17 mouse cellular contexts compared by ENCODE assay signal in the genomic region with DNA sequence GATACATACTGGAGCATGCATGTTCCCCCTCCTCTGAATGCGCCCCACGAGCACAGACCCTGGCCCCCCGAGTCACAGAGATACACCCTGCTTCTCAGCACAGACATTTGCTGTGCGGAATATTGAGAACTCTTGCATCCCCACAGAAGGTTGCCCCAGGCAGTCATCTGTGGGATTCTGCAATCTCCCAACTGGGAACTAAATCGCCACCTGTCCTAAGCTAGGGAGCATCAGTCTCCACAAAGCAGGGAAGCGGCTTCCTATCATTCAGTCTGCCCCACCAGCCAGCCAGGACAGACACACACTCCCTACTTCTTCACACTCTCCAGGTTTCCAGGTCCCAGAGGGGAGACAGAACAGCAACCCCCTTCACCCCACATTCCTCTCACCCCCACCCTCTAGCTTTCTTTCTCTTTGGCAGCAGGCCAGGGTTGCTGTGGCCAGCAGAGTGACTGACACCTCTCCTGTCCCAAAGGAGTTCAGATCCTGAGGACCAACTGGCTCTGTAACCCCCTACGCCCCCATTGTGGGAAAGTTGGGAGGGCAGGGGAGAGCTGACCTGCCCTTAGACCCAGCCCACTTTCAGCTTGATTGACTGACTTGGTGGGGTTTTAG. TPM values are rescaled to one million over a fixed set of nuclear protein-coding genes. Genes with fewer than 3 reads are reported as not detected.
DNase-seq lines count a peak whose midpoint lies in the region; ATAC-seq lines count a peak whose summit lies in the region.
"Had no signal": no experiment of that assay in that cellular context is flagged by ENCODE, and none has a peak within 500 bp of the region (broad histone marks: within the 10 kb centered on the region; RNA-seq: fewer than 3 reads in every experiment).

No protein-coding gene starts in this region.

- H3K4me2 ChIP-seq in hindbrain, embryonic 11.5 days (replicated peaks; ENCODE audit: low read depth, low read length), result no peak overlapping the region
- no peak overlapping the region for H3K4me2 ChIP-seq in midbrain, embryonic 15.5 days
- H3K4me2 ChIP-seq in forebrain, embryonic 14.5 days (ENCODE audit: low read length), result no peak overlapping the region
- H3K4me2 ChIP-seq: heart, embryonic 12.5 days; midbrain, embryonic 12.5 days had no signal

- H3K36me3 ChIP-seq in hindbrain, embryonic 10.5 days, result peaks cover 8% of the 10 kb centered on the region
- H3K36me3 ChIP-seq in hindbrain, embryonic 11.5 days (ENCODE audit: control insufficient read depth, insufficient read depth, low read length), result no peaks in the 10 kb centered on the region
- H3K36me3 ChIP-seq in midbrain, embryonic 10.5 days, result 0 out of 2 replicates have a peak, but pooled peaks cover 2% of the 10 kb centered on the region
- H3K36me3 ChIP-seq in midbrain, embryonic 15.5 days (replicated peaks), result no peaks in the 10 kb centered on the region
- H3K36me3 ChIP-seq in embryonic facial prominence, embryonic 10.5 days (replicated peaks), result peaks cover under 1% of the 10 kb centered on the region; the same call in 1 of the 2 replicates
- no peaks in the 10 kb centered on the region for H3K36me3 ChIP-seq in forebrain, embryonic 14.5 days (ENCODE audit: control insufficient read depth, insufficient read depth, low read length)
- H3K36me3 ChIP-seq: heart, embryonic 12.5 days; midbrain, embryonic 12.5 days had no signal

- H3K27me3 ChIP-seq in hindbrain, embryonic 10.5 days (ENCODE audit: insufficient read depth, poor library complexity, severe bottlenecking), result no peaks in the 10 kb centered on the region
- no peaks in the 10 kb centered on the region for H3K27me3 ChIP-seq in hindbrain, embryonic 11.5 days (ENCODE audit: control insufficient read depth, insufficient read depth, low read length)
- no peaks in the 10 kb centered on the region for H3K27me3 ChIP-seq in midbrain, embryonic 10.5 days (ENCODE audit: low read depth, poor library complexity, severe bottlenecking)
- H3K27me3 ChIP-seq in midbrain, embryonic 15.5 days (replicated peaks), result no peaks in the 10 kb centered on the region
- H3K27me3 ChIP-seq in embryonic facial prominence, embryonic 10.5 days (replicated peaks; ENCODE audit: low read depth, poor library complexity, severe bottlenecking), result 0 out of 2 replicates have a peak, but pooled peaks cover 7% of the 10 kb centered on the region
- no peaks in the 10 kb centered on the region for H3K27me3 ChIP-seq in forebrain, embryonic 14.5 days (replicated peaks; ENCODE audit: control insufficient read depth, insufficient read depth, low read length)
- H3K27me3 ChIP-seq: heart, embryonic 12.5 days; midbrain, embryonic 12.5 days had no signal

- H3K9me3 ChIP-seq in hindbrain, embryonic 10.5 days, result peaks cover 14% of the 10 kb centered on the region
- 0 out of 2 replicates have a peak, but pooled peaks cover 4% of the 10 kb centered on the region for H3K9me3 ChIP-seq in hindbrain, embryonic 11.5 days (ENCODE audit: control insufficient read depth, low read length)
- H3K9me3 ChIP-seq in midbrain, embryonic 10.5 days (replicated peaks), result peaks cover 10% of the 10 kb centered on the region
- H3K9me3 ChIP-seq in midbrain, embryonic 15.5 days, result no peaks in the 10 kb centered on the region
- peaks cover 13% of the 10 kb centered on the region for H3K9me3 ChIP-seq in embryonic facial prominence, embryonic 10.5 days
- H3K9me3 ChIP-seq in forebrain, embryonic 14.5 days (replicated peaks; ENCODE audit: control insufficient read depth, low read length), result no peaks in the 10 kb centered on the region

- no peak overlapping the region for H3K9ac ChIP-seq in hindbrain, embryonic 11.5 days (ENCODE audit: low read depth, low read length)
- H3K9ac ChIP-seq in midbrain, embryonic 15.5 days, result no peak overlapping the region
- H3K9ac ChIP-seq in forebrain, embryonic 14.5 days (ENCODE audit: low read length), result no peak overlapping the region
- H3K9ac ChIP-seq: midbrain, embryonic 12.5 days had no signal

- H3K27ac ChIP-seq in hindbrain, embryonic 10.5 days, result peak overlapping the region; percentile 75
- no peak overlapping the region for H3K27ac ChIP-seq in hindbrain, embryonic 11.5 days (ENCODE audit: low read depth, low read length)
- peak overlapping the region; percentile 57 for H3K27ac ChIP-seq in midbrain, embryonic 10.5 days (replicated peaks)
- no peak overlapping the region for H3K27ac ChIP-seq in midbrain, embryonic 15.5 days
- peak overlapping the region; percentile 61 for H3K27ac ChIP-seq in embryonic facial prominence, embryonic 10.5 days (replicated peaks)
- H3K27ac ChIP-seq in forebrain, embryonic 14.5 days (ENCODE audit: low read depth, low read length), result peak overlapping the region; percentile 0; the same call in 1 of the 2 replicates
- H3K27ac ChIP-seq: gastrocnemius, adult 2 months; midbrain, embryonic 12.5 days had no signal

- no peak for ATAC-seq in hindbrain, embryonic 11.5 days (ENCODE audit: low FRiP score)
- no peak for ATAC-seq in midbrain, embryonic 15.5 days (replicated peaks)
- ATAC-seq in forebrain, embryonic 14.5 days, result no peak
- ATAC-seq: lung, postnatal 0 days had no signal

- WGBS in hindbrain, embryonic 10.5 days, result 78% methylated on average over 7 of the region's 7 CpGs
- WGBS in hindbrain, embryonic 11.5 days, result 67% methylated on average over 7 of the region's 7 CpGs
- 81% methylated on average over 7 of the region's 7 CpGs for WGBS in midbrain, embryonic 10.5 days
- WGBS in midbrain, embryonic 15.5 days, result 71% methylated on average over 7 of the region's 7 CpGs
- WGBS in embryonic facial prominence, embryonic 10.5 days, result 77% methylated on average over 7 of the region's 7 CpGs
- WGBS in forebrain, embryonic 14.5 days, result 62% methylated on average over 7 of the region's 7 CpGs

- no peak for DNase-seq in hindbrain, embryonic 10.5 days (ENCODE audit: low spot score)
- DNase-seq in hindbrain, embryonic 11.5 days (ENCODE audit: low spot score), result no peak
- DNase-seq in midbrain, embryonic 10.5 days (ENCODE audit: low spot score), result no peak
- no peak for DNase-seq in embryonic facial prominence, embryonic 10.5 days (ENCODE audit: low spot score)
- peak; percentile 45 for DNase-seq in forebrain, embryonic 14.5 days (ENCODE audit: low spot score)
- DNase-seq in thymus, postnatal 14 days, result no peak
- DNase-seq: adrenal gland, adult 2 months; embryo, embryonic 11 days; gastrocnemius, adult 2 months; kidney, adult 9 months; kidney, postnatal 25 days; right cerebral cortex, adult 18-20 months; thymus, postnatal 25 days had no signal

- H3K4me1 ChIP-seq in hindbrain, embryonic 10.5 days (replicated peaks), result peaks cover 60% of the 10 kb centered on the region
- H3K4me1 ChIP-seq in hindbrain, embryonic 11.5 days (replicated peaks; ENCODE audit: control insufficient read depth, insufficient read depth, low read length), result peaks cover 14% of the 10 kb centered on the region
- H3K4me1 ChIP-seq in midbrain, embryonic 10.5 days, result peaks cover 50% of the 10 kb centered on the region
- peaks cover 22% of the 10 kb centered on the region for H3K4me1 ChIP-seq in midbrain, embryonic 15.5 days
- H3K4me1 ChIP-seq in embryonic facial prominence, embryonic 10.5 days, result peaks cover 46% of the 10 kb centered on the region
- H3K4me1 ChIP-seq in forebrain, embryonic 14.5 days (ENCODE audit: control insufficient read depth, insufficient read depth, low read length), result peaks cover 16% of the 10 kb centered on the region

- no peak overlapping the region for H3K4me3 ChIP-seq in hindbrain, embryonic 10.5 days
- no peak overlapping the region for H3K4me3 ChIP-seq in hindbrain, embryonic 11.5 days (ENCODE audit: low read depth, low read length)
- H3K4me3 ChIP-seq in midbrain, embryonic 10.5 days, result no peak overlapping the region
- H3K4me3 ChIP-seq in midbrain, embryonic 15.5 days, result no peak overlapping the region
- no peak overlapping the region for H3K4me3 ChIP-seq in embryonic facial prominence, embryonic 10.5 days
- H3K4me3 ChIP-seq in forebrain, embryonic 14.5 days (ENCODE audit: low read depth, low read length), result no peak overlapping the region
- H3K4me3 ChIP-seq: gastrocnemius, adult 2 months; heart, embryonic 12.5 days; midbrain, embryonic 12.5 days had no signal

RNA-seq across cellular contexts. Expression of gene 1700001O22Rik, which starts 35.7 kb away (rescaled TPM):
- polyA plus RNA-seq in hindbrain, embryonic 10.5 days (2016; fragmentation: Nextera tagmentation; extraction: Ambion mirVana), result 3.1 and 3.4 TPM in 2 replicates
- 2.7 and 4.0 TPM in 2 replicates for polyA plus RNA-seq in hindbrain, embryonic 11.5 days (2014; fragmentation: Nextera tagmentation; extraction: Ambion mirVana)
- 3.5 and 4.0 TPM in 2 replicates for polyA plus RNA-seq in midbrain, embryonic 10.5 days (2016; fragmentation: Nextera tagmentation; extraction: Ambion mirVana)
- 1.2 and 1.7 TPM in 2 replicates for polyA plus RNA-seq in midbrain, embryonic 15.5 days (2015; fragmentation: Nextera tagmentation; extraction: Ambion mirVana)
- 2.4 and 3.1 TPM in 2 replicates for polyA plus RNA-seq in embryonic facial prominence, embryonic 10.5 days (2016; fragmentation: Nextera tagmentation; extraction: Ambion mirVana)
- 2.4 and 2.7 TPM in 2 replicates for polyA plus RNA-seq in forebrain, embryonic 14.5 days (2014; fragmentation: Nextera tagmentation; extraction: Ambion mirVana)

RNA-seq across cellular contexts. Expression of gene Ntmt1, which starts 39.9 kb away (rescaled TPM):
- polyA plus RNA-seq in hindbrain, embryonic 10.5 days (2016; fragmentation: Nextera tagmentation; extraction: Ambion mirVana), result 125 and 134 TPM in 2 replicates
- 108 and 110 TPM in 2 replicates for polyA plus RNA-seq in hindbrain, embryonic 11.5 days (2014; fragmentation: Nextera tagmentation; extraction: Ambion mirVana)
- polyA plus RNA-seq in midbrain, embryonic 10.5 days (2016; fragmentation: Nextera tagmentation; extraction: Ambion mirVana), result 126 and 127 TPM in 2 replicates
- polyA plus RNA-seq in midbrain, embryonic 15.5 days (2015; fragmentation: Nextera tagmentation; extraction: Ambion mirVana), result 122 and 123 TPM in 2 replicates
- polyA plus RNA-seq in embryonic facial prominence, embryonic 10.5 days (2016; fragmentation: Nextera tagmentation; extraction: Ambion mirVana), result 134 and 135 TPM in 2 replicates
- 128 and 139 TPM in 2 replicates for polyA plus RNA-seq in forebrain, embryonic 14.5 days (2014; fragmentation: Nextera tagmentation; extraction: Ambion mirVana)

Comparison
In these comparisons a context has a peak if more than half of its experiments do, and no peak if none do; other contexts are left out.
1. H3K27ac ChIP-seq: peak in hindbrain, embryonic 10.5 days (single experiment), midbrain, embryonic 10.5 days (single experiment), embryonic facial prominence, embryonic 10.5 days (single experiment) and forebrain, embryonic 14.5 days (single experiment); none in hindbrain, embryonic 11.5 days (single experiment) and midbrain, embryonic 15.5 days (single experiment).